Mouse (Mus musculus) olfactory bulb, adult 2 months (tissue): ENCODE results near the gene Umad1.

ENCODE experiments used
- CTCF ChIP-seq: fragments of 200-500 bp; IDR thresholded peaks from 2 replicates; pipeline ENCODE4 v1.5.1; 2012; ENCODE audit warnings: low read depth, mild to moderate bottlenecking, low read length, moderate library complexity; ENCODE audit not compliant: insufficient read depth
- POLR2A ChIP-seq: fragments of 200-500 bp; IDR thresholded peaks from 2 replicates; pipeline ENCODE4 v1.6.1; 2012; ENCODE audit warnings: mild to moderate bottlenecking, low read depth, low read length, moderate library complexity; ENCODE audit not compliant: insufficient read depth

DNA sequence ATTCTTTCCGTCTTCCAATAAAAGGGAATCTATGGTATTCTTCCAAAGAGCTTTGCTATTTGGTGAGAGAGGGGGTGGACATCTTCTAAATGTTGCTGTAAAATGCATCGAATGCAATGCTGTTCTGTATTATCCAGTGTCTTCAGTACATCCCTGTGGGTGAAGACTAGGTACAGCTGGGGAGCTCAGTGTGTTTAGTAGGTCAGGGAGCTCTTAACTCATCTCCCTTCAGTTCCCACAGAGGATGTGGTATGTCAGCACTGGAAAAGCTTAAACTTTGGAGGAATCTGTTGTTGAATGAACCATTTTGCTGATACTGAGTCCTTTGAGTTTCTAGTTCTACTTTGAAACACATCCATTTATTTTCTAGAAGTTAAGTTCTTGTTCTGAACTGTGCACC lies 53.5 kb downstream of the Umad1 start:
- TF ChIP-seq POLR2A (no peak), CTCF (no peak)
